Mouse (Mus musculus): Measurements from ENCODE around the gene Uchl4.

Gene Uchl4

DNA sequence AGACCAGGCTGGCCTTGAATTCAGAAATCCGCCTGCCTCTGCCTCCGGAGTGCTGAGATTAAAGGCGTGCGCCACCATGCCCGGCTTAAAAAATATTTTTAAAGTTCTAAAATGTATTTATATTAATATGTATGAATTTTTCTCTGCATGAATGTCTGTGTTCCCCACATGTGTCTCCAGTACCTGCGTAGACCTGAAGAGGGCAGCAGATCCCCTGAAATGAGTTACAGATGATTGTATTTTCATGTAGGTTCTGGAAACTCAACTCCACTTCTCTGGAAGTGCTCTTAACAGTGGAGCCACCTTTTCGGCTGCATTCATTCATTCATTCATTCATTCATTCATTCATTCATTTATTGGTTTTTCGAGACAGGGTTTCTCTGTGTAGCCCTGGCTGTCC, 42.7 kb downstream of the Uchl4 start:
- peak; percentile 81 for DNase-seq

- no peak for DNase-seq
Measured at GRCm38 (mm10) chr9:64278665-64279310, 43.8 kb downstream of the Uchl4 start.

- peak; percentile 96 for DNase-seq
Measured at GRCm38 (mm10) chr9:64281105-64281780, 46.2 kb downstream of the Uchl4 start, which contains the start of gene Tipin. Gene Tipin (plus strand): TSS chr9:64281581.

- DNase-seq = no peak
Measured at GRCm38 (mm10) chr9:64281781-64282178, 46.8 kb downstream of the Uchl4 start.

GRCm38 (mm10) chr9:64282404-64282987, 47.5 kb downstream of the Uchl4 start:
- DNase-seq = no peak
